Mouse (Mus musculus) megakaryocyte, embryonic 14.5 days (primary cell): ENCODE data around the gene Ush1g. TPM values are rescaled to one million over a fixed set of nuclear protein-coding genes. Genes with fewer than 3 reads are reported as not detected.

ENCODE experiments used
- H3K27me3 ChIP-seq: replicated peaks from 2 replicates; pipeline ENCODE3; 2012; ENCODE audit warnings: inconsistent platforms
- H3K36me3 ChIP-seq: replicated peaks from 2 replicates; pipeline ENCODE3; 2012; ENCODE audit warnings: low read length, inconsistent platforms, mixed read lengths
- H3K4me1 ChIP-seq: 2 replicates; pipeline ENCODE4 v1.6.1; 2012; ENCODE audit warnings: inconsistent platforms
- H3K4me3 ChIP-seq: replicated peaks from 2 replicates; pipeline ENCODE3; 2012; ENCODE audit warnings: moderate library complexity, mild to moderate bottlenecking, inconsistent platforms
- H3K9me3 ChIP-seq: 2 replicates; pipeline ENCODE4 v1.6.1; 2012; ENCODE audit warnings: inconsistent platforms
- FLI1 ChIP-seq: IDR thresholded peaks from 2 replicates; pipeline ENCODE4 v1.6.1; 2012; ENCODE audit warnings: low read length, inconsistent platforms, mixed read lengths
- GATA1 ChIP-seq: IDR thresholded peaks from 3 replicates; pipeline ENCODE4 v1.6.1; 2012; ENCODE audit warnings: mixed read lengths, low read length, inconsistent platforms, borderline replicate concordance
- polyA plus RNA-seq: library from polyadenylated mRNA; stranded (reverse); fragments of >175 nt; gene quantifications from 2 replicates; pipeline ENCODE4 v1.2.3, GENCODE M21; 2012; ENCODE audit warnings: low replicate concordance; ENCODE audit not compliant: insufficient read depth

Gene Ush1g
- polyA plus RNA-seq, 1 experiment = not detected

DNA sequence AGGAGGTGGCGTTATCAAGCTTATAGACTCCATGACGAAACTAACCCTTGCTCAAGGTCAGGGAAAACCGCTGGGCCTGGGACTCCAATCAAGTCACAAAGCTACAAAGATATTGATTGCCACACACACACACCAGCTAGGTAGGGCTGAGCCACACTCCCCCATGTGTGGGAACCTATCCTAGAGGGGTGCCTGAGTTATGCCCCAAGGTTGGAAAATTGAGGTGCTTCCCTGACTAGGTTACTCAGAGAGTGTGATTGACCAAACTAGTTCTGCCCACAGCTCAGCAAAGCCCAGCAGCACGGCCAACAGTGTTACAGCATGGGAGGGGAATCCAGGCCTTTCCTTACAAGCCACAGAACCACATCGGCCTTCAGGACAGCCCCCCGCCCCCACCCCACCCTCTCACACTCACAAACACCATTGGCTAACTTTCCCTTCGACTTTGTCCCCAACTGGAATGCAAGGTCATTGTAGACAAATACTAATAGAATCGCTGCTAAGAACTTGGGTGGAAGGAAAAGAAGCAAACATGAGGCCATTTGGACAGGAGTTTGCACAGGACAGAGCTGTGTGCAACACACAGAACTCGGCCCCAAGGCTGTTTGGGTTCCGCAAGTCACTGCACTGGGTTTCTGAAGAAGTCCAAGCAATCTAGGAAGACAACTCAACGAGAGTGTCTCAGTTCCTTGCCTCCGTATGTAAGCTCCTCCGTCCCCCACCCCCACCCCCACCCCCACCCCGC lies 29.0 kb downstream of the Ush1g start:
- no peak overlapping the region for H3K4me3 ChIP-seq
- H3K36me3 ChIP-seq = no peaks in the 10 kb centered on the region
- peaks cover 11% of the 10 kb centered on the region for H3K9me3 ChIP-seq
- peaks cover 80% of the 10 kb centered on the region for H3K27me3 ChIP-seq
- H3K4me1 ChIP-seq = peaks cover 11% of the 10 kb centered on the region
- no peak for TF ChIP-seq FLI1
- TF ChIP-seq GATA1 = no peak

DNA sequence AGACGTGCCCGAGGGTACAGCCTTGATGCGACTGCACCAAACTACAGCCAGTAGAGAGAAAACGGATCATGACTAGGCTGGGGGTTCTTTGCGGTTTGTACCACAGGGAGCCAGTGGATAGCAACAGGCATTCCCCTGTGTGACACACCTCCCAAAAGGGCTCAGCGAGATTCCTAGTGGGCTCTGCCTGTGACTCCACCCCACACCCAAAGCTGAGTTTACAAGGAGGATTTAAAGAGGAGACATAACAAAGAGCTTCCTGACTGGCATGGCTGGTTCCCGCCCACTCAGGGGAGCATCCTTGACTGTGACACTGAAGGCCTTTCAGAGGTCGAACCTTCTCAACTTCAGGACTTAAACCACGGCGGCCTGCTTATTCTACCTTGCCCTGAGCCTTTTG lies 30.3 kb downstream of the Ush1g start:
- peaks cover 11% of the 10 kb centered on the region for H3K9me3 ChIP-seq
- H3K27me3 ChIP-seq = peaks cover 70% of the 10 kb centered on the region
- TF ChIP-seq GATA1 = no peak
- TF ChIP-seq FLI1 = no peak
- H3K36me3 ChIP-seq = no peaks in the 10 kb centered on the region
- no peak overlapping the region for H3K4me3 ChIP-seq
- 0 out of 2 replicates have a peak, but pooled peaks cover 4% of the 10 kb centered on the region for H3K4me1 ChIP-seq

DNA sequence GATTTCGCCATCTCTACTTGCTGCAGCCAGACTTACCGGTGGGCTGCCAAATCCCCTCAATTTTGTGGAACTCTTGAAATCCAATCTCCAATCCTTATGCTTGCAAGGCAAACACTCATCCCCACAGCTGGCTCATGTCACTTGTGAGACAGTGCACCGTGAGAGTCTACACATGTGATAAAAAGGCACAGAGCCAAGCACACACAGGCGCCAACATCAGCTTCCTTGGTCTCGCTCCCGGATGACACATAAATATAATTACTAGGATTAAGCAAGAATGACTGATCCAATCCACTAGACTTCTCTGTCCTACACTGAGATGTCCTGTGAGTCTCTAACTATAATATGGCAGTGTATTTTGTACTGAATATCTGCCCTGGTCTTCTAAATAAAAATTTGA lies 30.9 kb downstream of the Ush1g start:
- Histone ChIP-seq H3K27me3 (peaks cover 70% of the 10 kb centered on the region), H3K4me1 (peaks cover 8% of the 10 kb centered on the region), H3K4me3 (no peak overlapping the region), H3K36me3 (no peaks in the 10 kb centered on the region), H3K9me3 (peaks cover 11% of the 10 kb centered on the region)
- TF ChIP-seq GATA1 = no peak
- TF ChIP-seq FLI1 = no peak

DNA sequence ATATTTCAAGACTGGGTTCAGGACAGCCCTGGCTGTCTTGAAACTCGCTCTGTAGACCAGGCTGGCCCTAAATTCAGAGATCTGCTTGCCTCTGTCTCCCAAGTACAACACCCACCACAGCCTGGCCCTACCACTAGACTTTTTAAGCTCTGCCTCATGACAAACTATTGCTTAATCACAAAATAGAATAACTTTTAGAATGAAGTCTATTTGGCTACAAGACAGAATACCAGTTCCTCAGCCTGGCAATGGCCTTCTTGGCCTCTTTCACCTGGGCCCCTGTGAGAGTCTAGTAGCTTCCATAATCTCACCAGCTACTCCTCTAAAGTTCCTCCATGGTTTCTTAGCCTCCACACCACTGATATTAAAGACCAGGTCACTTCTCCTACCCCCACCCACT lies 31.5 kb downstream of the Ush1g start:
- no peaks in the 10 kb centered on the region for H3K36me3 ChIP-seq
- TF ChIP-seq GATA1 = no peak
- no peak overlapping the region for H3K4me3 ChIP-seq

DNA sequence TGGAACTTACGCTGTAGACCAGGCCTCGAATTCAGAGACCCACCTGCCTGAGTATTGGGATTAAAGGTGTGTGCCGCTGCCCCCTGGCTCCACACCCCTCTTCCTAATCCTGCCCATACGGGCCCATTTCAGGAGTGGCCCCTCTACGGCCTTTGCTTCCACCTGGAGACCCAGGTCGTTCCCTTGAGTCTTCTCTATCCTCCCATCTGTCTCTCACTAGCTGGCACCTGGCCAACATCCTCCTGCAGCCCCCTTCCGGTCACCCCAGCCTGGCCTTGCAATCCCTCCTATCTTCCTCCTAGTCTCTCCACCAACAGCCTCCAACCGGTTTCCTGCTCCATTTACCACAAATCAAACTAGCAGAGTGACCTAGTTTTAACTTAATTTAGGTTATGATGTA lies 32.0 kb downstream of the Ush1g start:
- no peak for TF ChIP-seq GATA1
- no peak for TF ChIP-seq FLI1
- Histone ChIP-seq H3K36me3 (no peaks in the 10 kb centered on the region), H3K4me1 (peaks cover 18% of the 10 kb centered on the region), H3K4me3 (no peak overlapping the region), H3K9me3 (peaks cover 11% of the 10 kb centered on the region), H3K27me3 (peaks cover 69% of the 10 kb centered on the region)

More for the DNA sequence above, 31.5 kb downstream of the Ush1g start:
- peaks cover 14% of the 10 kb centered on the region for H3K4me1 ChIP-seq
- peaks cover 11% of the 10 kb centered on the region for H3K9me3 ChIP-seq
- H3K27me3 ChIP-seq = peaks cover 69% of the 10 kb centered on the region

DNA sequence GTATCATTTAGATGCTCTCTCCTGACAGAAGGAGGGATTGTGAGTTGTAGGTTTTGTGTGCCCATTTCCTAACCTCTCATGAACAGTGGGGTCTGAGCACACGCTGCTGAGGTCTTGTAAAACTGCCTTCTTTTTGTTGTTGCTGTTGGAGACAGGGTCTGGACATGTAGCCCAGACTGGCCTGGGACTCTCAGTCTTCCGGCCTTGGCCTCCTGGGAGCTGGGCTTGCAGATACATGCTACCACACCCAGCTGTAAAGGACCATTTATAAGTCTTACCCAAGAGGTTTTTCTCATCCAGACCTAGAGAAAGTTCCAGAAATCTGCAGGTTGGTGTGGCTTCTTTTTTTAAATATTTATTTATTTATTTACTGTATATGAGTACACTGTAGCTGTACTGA lies 33.5 kb downstream of the Ush1g start:
- no peaks in the 10 kb centered on the region for H3K9me3 ChIP-seq
- no peak overlapping the region for H3K4me3 ChIP-seq
- no peak for TF ChIP-seq GATA1
- TF ChIP-seq FLI1 = no peak
- peaks cover 71% of the 10 kb centered on the region for H3K27me3 ChIP-seq
- H3K4me1 ChIP-seq = peaks cover 22% of the 10 kb centered on the region
- no peaks in the 10 kb centered on the region for H3K36me3 ChIP-seq

DNA sequence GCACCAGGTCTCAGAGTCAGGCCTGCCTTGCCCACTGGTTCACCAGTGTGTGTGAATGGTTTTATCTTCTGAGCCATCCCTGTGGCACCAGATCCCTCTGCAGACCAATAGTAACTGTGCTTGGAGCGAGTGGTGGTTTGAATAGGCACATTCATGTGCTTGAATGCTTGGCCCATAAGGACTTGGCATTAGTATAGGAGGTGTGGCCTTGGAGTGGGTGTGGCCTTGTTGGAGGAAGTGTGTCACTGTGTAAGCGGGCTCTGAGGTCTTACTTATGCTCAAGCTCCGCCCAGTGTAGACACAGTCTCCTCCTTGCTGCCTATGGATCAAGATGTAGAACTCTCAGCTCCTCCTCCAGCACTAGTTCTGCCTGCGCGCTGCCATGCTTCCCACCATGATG lies 34.5 kb downstream of the Ush1g start:
- peaks cover 23% of the 10 kb centered on the region for H3K4me1 ChIP-seq
- H3K4me3 ChIP-seq = no peak overlapping the region
- no peaks in the 10 kb centered on the region for H3K9me3 ChIP-seq
- peaks cover 70% of the 10 kb centered on the region for H3K27me3 ChIP-seq
- TF ChIP-seq FLI1 = no peak
- no peak for TF ChIP-seq GATA1
- no peaks in the 10 kb centered on the region for H3K36me3 ChIP-seq

DNA sequence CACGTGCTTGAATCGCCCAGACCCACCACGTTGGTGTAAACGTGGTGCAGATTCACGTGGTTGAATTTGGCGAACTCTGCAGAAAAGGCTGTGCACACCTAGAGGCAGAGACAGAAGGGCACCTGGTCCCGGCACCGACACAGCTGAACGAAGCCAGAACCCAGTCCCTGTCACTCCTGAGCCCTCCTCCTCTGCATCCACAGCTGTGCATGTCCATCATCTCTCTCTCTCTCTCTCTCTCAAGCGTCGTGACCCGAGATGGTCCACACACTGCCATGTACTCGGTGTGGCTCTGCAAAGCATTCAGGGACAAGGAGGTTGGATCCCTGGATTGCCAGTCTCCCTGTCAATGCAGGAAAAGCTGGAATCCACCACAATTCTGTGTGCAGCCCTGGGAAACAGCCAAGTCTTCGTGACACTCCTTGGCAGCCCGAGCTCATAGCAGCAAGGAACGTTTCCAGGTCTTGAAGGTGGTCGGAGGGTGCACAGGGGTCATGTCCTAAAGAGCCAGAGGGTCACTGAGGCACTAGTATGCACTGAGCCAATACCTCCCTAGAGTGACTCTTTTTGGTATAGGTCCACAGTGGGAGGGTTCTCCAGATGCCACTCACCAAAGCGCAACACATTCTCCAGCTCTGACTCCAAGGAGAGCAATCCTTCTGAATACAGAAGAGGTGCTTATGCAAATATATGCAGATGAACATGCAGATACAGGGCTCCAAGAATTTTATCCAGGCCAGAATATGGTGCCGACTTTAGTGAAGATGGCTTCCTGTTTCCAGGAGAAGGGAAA lies 35.4 kb downstream of the Ush1g start:
- peaks cover 33% of the 10 kb centered on the region for H3K4me1 ChIP-seq
- H3K36me3 ChIP-seq = no peaks in the 10 kb centered on the region
- TF ChIP-seq GATA1 (no peak), FLI1 (no peak)
- peaks cover 60% of the 10 kb centered on the region for H3K27me3 ChIP-seq
- no peaks in the 10 kb centered on the region for H3K9me3 ChIP-seq
- no peak overlapping the region for H3K4me3 ChIP-seq

DNA sequence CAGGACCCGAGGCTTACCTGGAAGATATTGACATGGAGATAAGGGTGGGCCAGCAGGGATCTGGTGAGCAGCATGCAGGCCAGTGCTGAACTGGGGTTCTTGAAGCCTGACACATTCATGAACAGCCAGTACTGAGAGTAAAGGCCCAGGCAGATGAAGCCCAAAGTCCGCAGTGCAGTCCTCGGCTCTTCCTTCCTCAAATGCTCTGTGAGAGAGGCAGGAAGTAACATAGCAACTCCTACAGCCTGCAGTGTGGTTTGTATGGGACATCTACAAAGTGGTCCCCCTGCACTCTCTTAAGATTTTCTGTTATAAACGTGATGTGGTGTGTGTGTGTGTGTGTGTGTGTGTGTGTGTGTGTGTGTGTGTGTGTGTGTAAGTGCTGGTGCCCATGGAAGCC lies 36.6 kb downstream of the Ush1g start:
- Histone ChIP-seq H3K9me3 (no peaks in the 10 kb centered on the region), H3K36me3 (no peaks in the 10 kb centered on the region), H3K4me1 (peaks cover 35% of the 10 kb centered on the region), H3K4me3 (no peak overlapping the region), H3K27me3 (peaks cover 51% of the 10 kb centered on the region)
- TF ChIP-seq GATA1 = no peak
- TF ChIP-seq FLI1 = no peak
